Mouse (Mus musculus): ENCODE results near the gene Axin2. TPM values are rescaled to one million over a fixed set of nuclear protein-coding genes. Genes with fewer than 3 reads are reported as not detected.

Gene Axin2
- polyA plus RNA-seq, 1 experiment from 2014 or later: 19.7 TPM

DNA sequence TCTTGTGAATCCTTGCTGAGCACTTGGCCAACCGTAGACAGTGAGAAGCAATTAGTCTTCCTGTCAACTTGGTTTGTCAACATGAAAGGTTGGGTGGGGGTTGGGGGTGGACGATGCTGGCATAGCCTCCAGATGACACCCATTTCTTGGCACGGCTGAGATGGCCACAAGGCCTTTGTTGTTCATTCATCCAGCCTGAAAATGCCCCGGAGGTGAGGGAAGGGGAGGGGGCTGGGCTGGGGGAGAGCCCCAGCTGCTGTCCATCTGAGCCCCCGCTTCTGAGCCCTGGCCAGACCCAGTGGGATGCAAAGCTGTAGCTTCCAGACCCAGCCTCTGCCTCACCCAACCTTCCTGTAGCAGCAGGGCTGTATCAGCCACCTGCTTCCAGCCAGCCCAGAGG, 38.2 kb downstream of the Axin2 start:
- Histone ChIP-seq H3K4me1 (peaks cover 20% of the 10 kb centered on the region), H3K9me3 (no peaks in the 10 kb centered on the region), H3K27me3 (no peaks in the 10 kb centered on the region), H3K9ac (no peak overlapping the region), H3K36me3 (no peaks in the 10 kb centered on the region), H3K4me2 (replicated peaks) (no peak overlapping the region), H3K4me3 (no peak overlapping the region), H3K27ac (no peak overlapping the region)
- ATAC-seq (ENCODE audit: low FRiP score, low read depth): no peak
- WGBS: 50% methylated on average over 5 of the region's 5 CpGs

GRCm38 (mm10) chr11:108959196-108959595, 39.0 kb downstream of the Axin2 start:
- ATAC-seq (ENCODE audit: low FRiP score, low read depth): no peak
- no peak overlapping the region for H3K4me3 ChIP-seq
- no peaks in the 10 kb centered on the region for H3K36me3 ChIP-seq
- peaks cover 27% of the 10 kb centered on the region for H3K4me1 ChIP-seq
- no peaks in the 10 kb centered on the region for H3K9me3 ChIP-seq
- no peak overlapping the region for H3K9ac ChIP-seq
- H3K27ac ChIP-seq: no peak overlapping the region
- 59% methylated on average over 5 of the region's 5 CpGs for whole genome bisulfite sequencing
- no peak overlapping the region for H3K4me2 ChIP-seq (replicated peaks)
- H3K27me3 ChIP-seq: no peaks in the 10 kb centered on the region

- Histone ChIP-seq H3K27me3 (no peaks in the 10 kb centered on the region), H3K36me3 (no peaks in the 10 kb centered on the region), H3K4me2 (replicated peaks) (peak overlapping the region; percentile 46), H3K27ac (peak overlapping the region; percentile 87), H3K9ac (no peak overlapping the region), H3K4me1 (peaks cover 41% of the 10 kb centered on the region), H3K9me3 (no peaks in the 10 kb centered on the region), H3K4me3 (0 out of 2 replicates have a peak overlapping the region, but pooled peaks have one; percentile 1)
- ATAC-seq (ENCODE audit: low FRiP score, low read depth): peak; percentile 75
- WGBS: 1% methylated on average over 11 of the region's 11 CpGs
Observed at GRCm38 (mm10) chr11:108961651-108962065, 41.5 kb downstream of the Axin2 start.

DNA sequence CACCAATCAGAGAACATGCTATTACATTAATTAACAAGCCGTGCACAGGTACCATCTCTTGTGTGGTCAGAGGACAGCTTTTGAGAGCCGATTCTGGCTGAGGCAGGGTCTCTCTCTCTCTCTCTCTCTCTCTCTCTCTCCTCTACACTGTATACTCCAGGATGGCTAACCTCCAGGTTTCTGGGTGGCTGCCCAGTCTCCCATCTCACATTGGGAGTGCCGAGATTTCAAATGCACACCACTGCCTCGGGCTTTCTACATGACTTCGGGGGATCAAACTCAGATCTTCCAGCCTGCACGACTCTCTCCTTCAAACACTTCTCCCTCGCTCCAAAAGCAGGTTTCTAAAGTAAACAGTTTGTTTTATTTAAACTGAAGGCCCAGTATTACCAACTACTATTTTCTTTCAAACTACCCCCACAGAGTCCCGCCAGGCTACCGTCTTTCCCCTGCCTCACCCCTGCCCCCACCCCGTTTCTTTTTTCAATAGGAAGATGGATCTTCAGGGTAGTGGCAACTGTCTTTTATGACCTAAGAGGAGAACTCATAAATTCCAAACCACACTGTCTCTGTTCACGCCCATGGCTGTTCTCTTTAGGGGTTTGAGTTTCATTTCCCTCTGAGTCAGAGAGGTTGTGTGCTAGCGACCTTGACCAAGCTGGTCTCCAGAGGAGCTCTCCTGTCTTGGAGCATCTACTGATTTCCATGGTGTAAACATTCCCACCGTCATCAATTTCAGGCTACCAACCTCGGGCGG, 43.5 kb downstream of the Axin2 start:
- Histone ChIP-seq H3K4me1 (peaks cover 41% of the 10 kb centered on the region), H3K9me3 (no peaks in the 10 kb centered on the region), H3K4me3 (no peak overlapping the region), H3K9ac (no peak overlapping the region), H3K36me3 (no peaks in the 10 kb centered on the region), H3K27ac (0 out of 2 replicates have a peak overlapping the region, but pooled peaks have one; percentile 22), H3K4me2 (replicated peaks) (no peak overlapping the region), H3K27me3 (no peaks in the 10 kb centered on the region)
- WGBS: 60% methylated on average over 15 of the region's 15 CpGs
- ATAC-seq (ENCODE audit: low FRiP score, low read depth): no peak

DNA sequence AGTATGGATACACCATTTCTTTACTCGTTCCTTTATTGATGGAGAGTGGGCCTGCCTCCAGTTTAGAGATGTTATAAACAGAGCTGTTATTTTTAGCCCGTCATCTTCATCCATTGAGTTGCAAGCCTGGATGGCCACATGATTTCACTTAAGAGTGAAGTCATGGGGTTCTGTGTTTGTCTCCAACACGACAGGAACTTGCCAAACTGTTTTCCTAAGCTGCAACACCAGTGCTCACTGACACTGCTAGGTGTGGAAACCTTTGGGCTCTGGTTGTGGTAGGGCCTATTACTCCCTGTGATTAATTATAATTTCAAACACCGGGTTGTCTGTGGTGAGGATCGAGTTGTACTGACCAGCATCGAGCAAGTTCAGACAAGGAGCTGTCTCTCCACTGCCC, 45.6 kb downstream of the Axin2 start:
- H3K4me1 ChIP-seq: peaks cover 41% of the 10 kb centered on the region
- H3K36me3 ChIP-seq: no peaks in the 10 kb centered on the region
- no peak overlapping the region; the same call in 1 of the 2 replicates for H3K27ac ChIP-seq
- no peak overlapping the region for H3K9ac ChIP-seq
- WGBS: 35% methylated on average over 6 of the region's 6 CpGs
- no peak for ATAC-seq (ENCODE audit: low FRiP score, low read depth)
- no peaks in the 10 kb centered on the region for H3K27me3 ChIP-seq
- H3K9me3 ChIP-seq: peaks cover 3% of the 10 kb centered on the region; the same call in 1 of the 2 replicates
- H3K4me2 ChIP-seq (replicated peaks): no peak overlapping the region
- no peak overlapping the region for H3K4me3 ChIP-seq

GRCm38 (mm10) chr11:108973459-108973858, 53.3 kb downstream of the Axin2 start:
- ATAC-seq (ENCODE audit: low FRiP score, low read depth): no peak
- H3K9me3 ChIP-seq: peaks cover 4% of the 10 kb centered on the region; the same call in 1 of the 2 replicates
- peaks cover 24% of the 10 kb centered on the region for H3K4me1 ChIP-seq
- no peaks in the 10 kb centered on the region for H3K36me3 ChIP-seq
- no peak overlapping the region for H3K4me3 ChIP-seq
- H3K27me3 ChIP-seq: peaks cover 3% of the 10 kb centered on the region; the same call in 1 of the 2 replicates
- no peak overlapping the region for H3K4me2 ChIP-seq (replicated peaks)
- no peak overlapping the region for H3K9ac ChIP-seq
- 50% methylated on average over 4 of the region's 4 CpGs for WGBS
- no peak overlapping the region for H3K27ac ChIP-seq

GRCm38 (mm10) chr11:108973866-108974265, 53.7 kb downstream of the Axin2 start:
- no peak overlapping the region for H3K27ac ChIP-seq
- no peak overlapping the region for H3K4me2 ChIP-seq (replicated peaks)
- H3K9me3 ChIP-seq: peaks cover 4% of the 10 kb centered on the region; the same call in 1 of the 2 replicates
- 44% methylated on average over 5 of the region's 5 CpGs for WGBS
- peaks cover 3% of the 10 kb centered on the region; the same call in 1 of the 2 replicates for H3K27me3 ChIP-seq
- H3K4me3 ChIP-seq: no peak overlapping the region
- ATAC-seq (ENCODE audit: low FRiP score, low read depth): no peak
- no peaks in the 10 kb centered on the region for H3K36me3 ChIP-seq
- no peak overlapping the region for H3K9ac ChIP-seq
- peaks cover 24% of the 10 kb centered on the region for H3K4me1 ChIP-seq

DNA sequence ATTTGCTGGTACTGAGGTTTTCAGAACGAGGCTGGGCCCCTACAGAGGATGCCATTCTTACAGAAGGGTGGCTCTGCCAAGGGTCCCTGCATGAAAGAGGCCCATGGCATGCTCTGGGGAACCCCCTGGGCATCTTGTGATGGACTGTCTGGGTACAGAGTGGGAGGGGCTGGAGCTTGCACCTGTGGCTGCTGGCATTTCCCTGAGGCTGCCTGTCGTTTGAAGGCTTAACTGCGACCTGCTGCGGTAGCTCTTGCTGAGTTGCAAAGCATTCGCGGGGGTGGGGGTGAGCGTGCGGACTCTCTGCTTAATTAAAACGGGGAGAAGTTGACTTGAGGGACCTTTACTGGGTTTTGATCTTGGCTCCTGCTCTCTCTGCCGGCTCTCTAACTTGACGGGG, 55.4 kb downstream of the Axin2 start:
- no peak for ATAC-seq (ENCODE audit: low FRiP score, low read depth)
- no peak overlapping the region for H3K4me3 ChIP-seq
- no peak overlapping the region for H3K9ac ChIP-seq
- 14% methylated on average over 11 of the region's 11 CpGs for WGBS
- H3K4me1 ChIP-seq: peaks cover 24% of the 10 kb centered on the region
- peak overlapping the region; percentile 3; the same call in 1 of the 2 replicates for H3K4me2 ChIP-seq (replicated peaks)
- no peaks in the 10 kb centered on the region for H3K36me3 ChIP-seq
- H3K9me3 ChIP-seq: peaks cover 2% of the 10 kb centered on the region; the same call in 1 of the 2 replicates
- no peak overlapping the region for H3K27ac ChIP-seq
- H3K27me3 ChIP-seq: peaks cover 3% of the 10 kb centered on the region; the same call in 1 of the 2 replicates

GRCm38 (mm10) chr11:108980530-108980929, 60.4 kb downstream of the Axin2 start:
- Histone ChIP-seq H3K9ac (no peak overlapping the region), H3K9me3 (no peaks in the 10 kb centered on the region), H3K27me3 (no peaks in the 10 kb centered on the region), H3K36me3 (no peaks in the 10 kb centered on the region), H3K4me3 (no peak overlapping the region), H3K4me1 (peaks cover 7% of the 10 kb centered on the region), H3K27ac (no peak overlapping the region), H3K4me2 (replicated peaks) (no peak overlapping the region)
- 60% methylated on average over 12 of the region's 12 CpGs for WGBS
- ATAC-seq (ENCODE audit: low FRiP score, low read depth): no peak

DNA sequence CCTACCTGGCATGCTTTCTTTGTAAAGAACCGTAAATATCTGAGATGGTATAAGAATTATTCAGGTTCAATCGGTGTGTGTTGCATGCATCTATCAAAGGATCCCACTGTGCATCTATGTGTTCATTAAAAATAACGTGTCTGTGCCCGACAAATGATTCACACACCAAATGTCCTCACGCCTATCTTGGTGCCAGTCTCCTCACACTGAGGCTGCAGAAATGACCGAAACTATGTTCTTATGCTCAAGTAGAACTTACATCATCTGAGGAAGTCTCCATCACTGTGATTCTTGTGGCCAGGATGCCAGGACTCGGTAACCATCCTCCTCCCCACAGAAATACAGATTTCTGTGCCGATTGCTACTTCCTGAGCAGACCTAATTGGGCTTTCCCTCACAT, 60.9 kb downstream of the Axin2 start:
- ATAC-seq (ENCODE audit: low FRiP score, low read depth): no peak
- 80% methylated on average over 8 of the region's 8 CpGs for WGBS
- H3K4me1 ChIP-seq: peaks cover 7% of the 10 kb centered on the region
- H3K27ac ChIP-seq: no peak overlapping the region
- H3K36me3 ChIP-seq: no peaks in the 10 kb centered on the region
- H3K27me3 ChIP-seq: no peaks in the 10 kb centered on the region
- no peaks in the 10 kb centered on the region for H3K9me3 ChIP-seq
- no peak overlapping the region for H3K9ac ChIP-seq
- no peak overlapping the region for H3K4me3 ChIP-seq
- H3K4me2 ChIP-seq (replicated peaks): no peak overlapping the region

- Histone ChIP-seq H3K9me3 (no peaks in the 10 kb centered on the region), H3K27me3 (no peaks in the 10 kb centered on the region)
Observed at GRCm38 (mm10) chr11:108983409-108984064, 63.4 kb downstream of the Axin2 start.

GRCm38 (mm10) chr11:108984711-108985419, 64.7 kb downstream of the Axin2 start:
- WGBS: 83% methylated on average over 5 of the region's 5 CpGs
- H3K36me3 ChIP-seq: no peaks in the 10 kb centered on the region
- no peak overlapping the region for H3K9ac ChIP-seq
- H3K4me1 ChIP-seq: peaks cover 7% of the 10 kb centered on the region
- no peak overlapping the region for H3K4me3 ChIP-seq
- H3K27me3 ChIP-seq: no peaks in the 10 kb centered on the region
- ATAC-seq (ENCODE audit: low FRiP score, low read depth): no peak
- no peak overlapping the region for H3K27ac ChIP-seq
- H3K4me2 ChIP-seq (replicated peaks): no peak overlapping the region
- no peaks in the 10 kb centered on the region for H3K9me3 ChIP-seq

More at GRCm38 (mm10) chr11:108983409-108984064, 63.4 kb downstream of the Axin2 start:
- Histone ChIP-seq H3K36me3 (no peaks in the 10 kb centered on the region), H3K9ac (no peak overlapping the region), H3K27ac (no peak overlapping the region), H3K4me1 (peaks cover 7% of the 10 kb centered on the region), H3K4me3 (no peak overlapping the region), H3K4me2 (replicated peaks) (no peak overlapping the region)
- no peak for ATAC-seq (ENCODE audit: low FRiP score, low read depth)
- WGBS: 81% methylated on average over 7 of the region's 7 CpGs
